In the genomic region with DNA sequence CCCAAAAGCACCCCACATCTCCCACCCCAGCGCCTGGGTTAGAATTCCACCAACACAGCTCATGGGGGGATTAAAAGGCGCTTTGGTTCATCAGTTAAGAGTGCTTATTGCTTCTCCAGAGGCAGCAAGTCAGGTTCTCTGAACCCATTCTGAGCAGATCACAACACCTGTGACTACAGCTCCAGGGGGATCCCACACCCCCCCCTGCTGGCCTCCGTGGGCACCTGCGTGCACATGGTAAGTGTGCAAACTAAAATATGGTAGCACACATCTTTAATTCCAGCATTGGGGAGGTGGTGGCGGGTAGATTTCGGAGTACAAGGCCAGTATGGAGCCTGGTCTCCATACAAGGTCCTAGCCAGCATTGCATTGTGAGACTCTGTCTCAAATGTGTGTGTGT, we compare ENCODE assay signal across 1 mouse cellular context.
TF ChIP-seq lines count a peak whose summit lies in the region.

No protein-coding gene starts in this region.

TF ChIP-seq in CH12.LX, 34 proteins besides CTCF, POLR2A, EP300 and RAD21:
- TF ChIP-seq SMC3 (IDR thresholded peaks at IDR 0.05; ENCODE audit: low read depth, low read length) (peak; percentile 42), NELFE (IDR thresholded peaks at IDR 0.05; ENCODE audit: low read depth, low read length) (no peak)
